Mouse (Mus musculus) cerebellum, postnatal 10 days (tissue): ENCODE data around the gene Krt77.

Experiments
- DNase-seq, 2 experiments: peaks; one replicate each; pipeline ENCODE4 v3.0.0; 2021; ENCODE audit warnings: mixed read lengths in 2 of 2

Gene Krt77

DNA sequence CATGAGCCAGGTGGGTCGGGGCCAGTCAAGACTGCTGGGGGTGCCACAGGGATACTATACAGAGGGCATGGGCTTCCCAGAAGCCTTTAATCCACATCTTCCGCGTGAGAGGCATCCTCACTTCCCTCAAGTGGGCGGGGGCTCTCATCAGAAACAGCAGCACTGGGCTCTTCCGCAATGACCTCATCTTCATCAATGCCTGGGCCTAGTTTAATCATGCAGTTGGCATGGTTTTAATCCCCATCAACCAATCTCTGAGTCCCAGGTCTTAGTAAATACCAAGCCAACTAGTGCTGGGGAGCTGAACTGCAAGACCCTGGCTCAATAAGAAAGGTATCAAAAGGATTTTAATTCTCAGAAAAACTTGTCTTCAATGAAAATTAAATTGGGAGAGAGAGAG, 40.1 kb downstream of the Krt77 start:
- no peak for DNase-seq

DNA sequence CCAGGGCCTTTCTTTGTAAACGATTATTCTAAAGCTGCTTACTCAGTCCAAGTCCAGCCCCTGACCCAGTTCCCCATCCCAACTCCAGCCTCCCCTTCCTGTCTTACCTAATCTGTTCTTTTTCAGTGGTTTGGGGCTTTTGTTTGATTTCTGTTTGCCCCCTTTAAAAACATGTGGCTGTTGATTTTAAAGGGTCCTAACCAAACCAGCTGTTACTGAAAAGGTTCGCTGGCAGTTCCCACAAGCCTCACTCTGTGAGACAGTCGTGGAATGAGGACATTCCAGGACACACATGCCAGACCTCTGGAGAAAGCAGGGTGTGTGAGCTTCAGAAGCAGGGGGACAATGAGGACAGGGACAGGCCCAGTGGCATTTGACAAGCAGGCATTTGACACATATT, 47.7 kb downstream of the Krt77 start:
- no peak for DNase-seq

DNA sequence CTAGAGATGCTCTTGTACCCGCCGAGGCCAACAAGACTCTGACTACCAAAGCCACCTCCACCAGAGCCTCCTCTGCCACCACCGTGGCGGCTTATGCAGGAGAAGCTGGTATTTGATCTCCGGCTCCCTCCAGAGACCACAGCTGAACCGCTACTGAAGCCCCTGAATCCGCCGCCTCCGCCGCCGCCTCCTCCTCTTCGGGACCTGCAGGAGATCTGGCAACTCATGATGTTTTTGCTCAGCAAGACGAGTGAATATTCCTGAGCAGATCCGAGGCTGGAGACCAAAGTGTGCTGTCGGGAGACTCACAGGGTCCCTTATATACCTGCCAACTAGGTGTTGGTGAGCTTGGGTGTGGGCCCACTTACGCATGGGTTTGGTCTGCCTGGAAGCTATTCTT, 51.6 kb downstream of the Krt77 start, which contains the start of gene Krt2:
TSS of gene Krt2 (minus strand) at position 295 of the 400 bp plus-strand sequence.
- DNase-seq = no peak
